Mouse (Mus musculus): ENCODE measurements around the gene Ptprd.

- no peak for TF ChIP-seq CTCF (IDR thresholded peaks at IDR 0.05 in 2 of 3, conservative IDR thresholded peaks at IDR 0.05 in 1 of 3; ENCODE audit: control insufficient read depth in 1 of 3, insufficient read depth in 1 of 3, low read depth in 2 of 3, low read length in 3 of 3, poor library complexity in 1 of 3, severe bottlenecking in 1 of 3)
- no peak for TF ChIP-seq POLR2A (IDR thresholded peaks at IDR 0.05; ENCODE audit: control insufficient read depth in 1 of 2, insufficient read depth in 1 of 2, low read depth in 1 of 2, low read length in 2 of 2, poor library complexity in 1 of 2)
- no peak for TF ChIP-seq EP300 (IDR thresholded peaks at IDR 0.05; ENCODE audit: low read depth in 1 of 2, low read length in 2 of 2)
- no peak for TF ChIP-seq RCOR1 (IDR thresholded peaks at IDR 0.05; ENCODE audit: low read depth, low read length)
- no peak for TF ChIP-seq GATA1 (IDR thresholded peaks at IDR 0.05; ENCODE audit: low read depth, low read length)
- TF ChIP-seq MXI1 (IDR thresholded peaks at IDR 0.05; ENCODE audit: low read depth, low read length) = no peak
- no peak for TF ChIP-seq POLR2AphosphoS5 (IDR thresholded peaks at IDR 0.05; ENCODE audit: borderline replicate concordance, low read depth, low read length)
- no peak for TF ChIP-seq POLR2AphosphoS2 (IDR thresholded peaks at IDR 0.05; ENCODE audit: low read length)
- no peak for TF ChIP-seq KAT2A (conservative IDR thresholded peaks at IDR 0.05; ENCODE audit: low read depth, low read length)
- TF ChIP-seq GABPA (IDR thresholded peaks at IDR 0.05; ENCODE audit: low read depth, low read length) = no peak
- no peak for TF ChIP-seq CHD2 (IDR thresholded peaks at IDR 0.05; ENCODE audit: low read length)
- TF ChIP-seq MAFK (IDR thresholded peaks at IDR 0.05; ENCODE audit: borderline replicate concordance, low read depth, low read length) = no peak
These were observed 1310.1 kb downstream of the Ptprd start for GRCm38 (mm10) chr4:76901692-76902091.

Measured in MEL (cell line).